Comparison of ENCODE assay signal across 18 mouse cellular contexts in the genomic region with DNA sequence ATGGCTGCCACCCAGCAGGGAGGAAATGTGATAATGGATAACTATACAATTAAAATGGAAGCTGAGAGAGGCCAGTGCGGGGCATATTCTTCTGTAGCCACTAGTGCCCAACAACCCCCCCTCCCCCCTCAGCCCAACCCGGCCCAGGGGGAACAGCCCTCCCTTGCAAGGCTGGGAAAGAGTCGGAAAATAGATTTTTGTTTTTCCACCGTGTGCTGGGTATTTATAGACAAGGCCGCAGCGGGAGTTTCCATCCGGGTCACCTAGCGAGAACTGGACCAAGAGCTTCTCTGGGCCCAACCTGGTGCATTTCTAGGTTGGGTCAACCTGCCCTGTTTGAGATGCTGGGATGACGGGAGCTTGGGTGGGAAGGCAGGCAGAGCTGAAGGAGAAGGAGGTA. TPM values are rescaled to one million over a fixed set of nuclear protein-coding genes. Genes with fewer than 3 reads are reported as not detected.
DNase-seq lines count a peak whose midpoint lies in the region; ATAC-seq lines count a peak whose summit lies in the region.
"Had no signal": no experiment of that assay in that cellular context is flagged by ENCODE, and none has a peak within 500 bp of the region (broad histone marks: within the 10 kb centered on the region; RNA-seq: fewer than 3 reads in every experiment).

No protein-coding gene starts in this region.

- WGBS in forebrain, embryonic 12.5 days, result 60% methylated on average over 9 of the region's 9 CpGs
- 45% methylated on average over 9 of the region's 9 CpGs for WGBS in forebrain, embryonic 15.5 days
- 63% methylated on average over 9 of the region's 9 CpGs for WGBS in hindbrain, embryonic 10.5 days
- 50% methylated on average over 9 of the region's 9 CpGs for WGBS in hindbrain, embryonic 16.5 days
- WGBS in midbrain, embryonic 10.5 days, result 73% methylated on average over 9 of the region's 9 CpGs

- H3K27ac ChIP-seq in forebrain, embryonic 12.5 days, result peak overlapping the region; percentile 63; the same call in 1 of the 2 replicates
- H3K27ac ChIP-seq in forebrain, embryonic 15.5 days (replicated peaks), result no peak overlapping the region
- H3K27ac ChIP-seq in hindbrain, embryonic 10.5 days, result peak overlapping the region; percentile 79
- H3K27ac ChIP-seq in hindbrain, embryonic 16.5 days (ENCODE audit: low read depth, low read length), result no peak overlapping the region; the same call in 1 of the 2 replicates
- peak overlapping the region; percentile 70 for H3K27ac ChIP-seq in midbrain, embryonic 10.5 days (replicated peaks)
- H3K27ac ChIP-seq: neural tube, embryonic 12.5 days had no signal

- H3K4me2 ChIP-seq in forebrain, embryonic 12.5 days, result no peak overlapping the region
- H3K4me2 ChIP-seq in forebrain, embryonic 15.5 days (replicated peaks), result no peak overlapping the region
- no peak overlapping the region for H3K4me2 ChIP-seq in hindbrain, embryonic 16.5 days (ENCODE audit: low read length)
- H3K4me2 ChIP-seq: neural tube, embryonic 12.5 days had no signal

- H3K27me3 ChIP-seq in forebrain, embryonic 12.5 days, result 0 out of 2 replicates have a peak, but pooled peaks cover 3% of the 10 kb centered on the region
- no peaks in the 10 kb centered on the region for H3K27me3 ChIP-seq in forebrain, embryonic 15.5 days
- peaks cover 3% of the 10 kb centered on the region for H3K27me3 ChIP-seq in hindbrain, embryonic 10.5 days (ENCODE audit: insufficient read depth, poor library complexity, severe bottlenecking)
- H3K27me3 ChIP-seq in hindbrain, embryonic 16.5 days (replicated peaks; ENCODE audit: control insufficient read depth, insufficient read depth, low read length), result no peaks in the 10 kb centered on the region
- H3K27me3 ChIP-seq in midbrain, embryonic 10.5 days (ENCODE audit: low read depth, poor library complexity, severe bottlenecking), result 0 out of 2 replicates have a peak, but pooled peaks cover 6% of the 10 kb centered on the region
- H3K27me3 ChIP-seq: neural tube, embryonic 12.5 days had no signal

- no peaks in the 10 kb centered on the region for H3K9me3 ChIP-seq in forebrain, embryonic 12.5 days
- no peaks in the 10 kb centered on the region for H3K9me3 ChIP-seq in forebrain, embryonic 15.5 days
- no peaks in the 10 kb centered on the region for H3K9me3 ChIP-seq in hindbrain, embryonic 10.5 days
- no peaks in the 10 kb centered on the region for H3K9me3 ChIP-seq in hindbrain, embryonic 16.5 days (ENCODE audit: control insufficient read depth, low read length)
- H3K9me3 ChIP-seq in midbrain, embryonic 10.5 days (replicated peaks), result no peaks in the 10 kb centered on the region
- H3K9me3 ChIP-seq: neural tube, embryonic 12.5 days had no signal

- DNase-seq in hindbrain, embryonic 10.5 days (ENCODE audit: low spot score), result no peak
- no peak for DNase-seq in midbrain, embryonic 10.5 days (ENCODE audit: low spot score)
- DNase-seq in thymus, postnatal 0 days (ENCODE audit: low spot score), result no peak
- no peak for DNase-seq in layer of hippocampus, adult 8-10 months (ENCODE audit: low spot score in 2 of 2)
- DNase-seq in left cerebral cortex, adult 8-10 months (ENCODE audit: low spot score in 2 of 2), result no peak
- DNase-seq: adrenal gland, postnatal 25 days; cerebellum, adult 9-10 months; kidney, adult 8-10 months; kidney, postnatal 36 days; liver, postnatal 0 days; thymus, adult 18-20 months had no signal

- H3K9ac ChIP-seq in forebrain, embryonic 12.5 days, result no peak overlapping the region
- no peak overlapping the region for H3K9ac ChIP-seq in forebrain, embryonic 15.5 days (replicated peaks)
- H3K9ac ChIP-seq in hindbrain, embryonic 16.5 days (ENCODE audit: low read depth, low read length), result no peak overlapping the region
- H3K9ac ChIP-seq: liver, postnatal 0 days; neural tube, embryonic 12.5 days had no signal

- H3K4me1 ChIP-seq in forebrain, embryonic 12.5 days, result peaks cover 67% of the 10 kb centered on the region
- H3K4me1 ChIP-seq in forebrain, embryonic 15.5 days, result peaks cover 30% of the 10 kb centered on the region
- peaks cover 84% of the 10 kb centered on the region for H3K4me1 ChIP-seq in hindbrain, embryonic 10.5 days (replicated peaks)
- H3K4me1 ChIP-seq in hindbrain, embryonic 16.5 days (ENCODE audit: control insufficient read depth, insufficient read depth, low read depth, low read length), result peaks cover 36% of the 10 kb centered on the region
- H3K4me1 ChIP-seq in midbrain, embryonic 10.5 days, result peaks cover 92% of the 10 kb centered on the region

- H3K4me3 ChIP-seq in forebrain, embryonic 12.5 days (replicated peaks), result no peak overlapping the region
- H3K4me3 ChIP-seq in forebrain, embryonic 15.5 days, result no peak overlapping the region
- no peak overlapping the region for H3K4me3 ChIP-seq in hindbrain, embryonic 10.5 days
- H3K4me3 ChIP-seq in hindbrain, embryonic 16.5 days (ENCODE audit: low read length), result no peak overlapping the region
- no peak overlapping the region for H3K4me3 ChIP-seq in midbrain, embryonic 10.5 days
- H3K4me3 ChIP-seq: neural tube, embryonic 12.5 days had no signal

- H3K36me3 ChIP-seq in forebrain, embryonic 12.5 days (replicated peaks), result peaks cover 12% of the 10 kb centered on the region
- no peaks in the 10 kb centered on the region for H3K36me3 ChIP-seq in forebrain, embryonic 15.5 days
- H3K36me3 ChIP-seq in hindbrain, embryonic 10.5 days, result peaks cover 35% of the 10 kb centered on the region
- peaks cover 10% of the 10 kb centered on the region for H3K36me3 ChIP-seq in hindbrain, embryonic 16.5 days (ENCODE audit: control insufficient read depth, insufficient read depth, low read length)
- peaks cover 50% of the 10 kb centered on the region for H3K36me3 ChIP-seq in midbrain, embryonic 10.5 days

- no peak for ATAC-seq in forebrain, embryonic 12.5 days (ENCODE audit: low FRiP score)
- no peak for ATAC-seq in forebrain, embryonic 15.5 days (replicated peaks)
- ATAC-seq in hindbrain, embryonic 16.5 days, result no peak
- ATAC-seq: activated CD4-positive, CD25-positive, alpha-beta regulatory T cell, adult 4 months; liver, postnatal 0 days had no signal

RNA-seq across cellular contexts. Expression of a gene that starts 32.2 kb away (rescaled TPM):
- 9.6 and 12.1 TPM in 2 replicates for polyA plus RNA-seq in forebrain, embryonic 12.5 days (2016; fragmentation: Nextera tagmentation; extraction: Ambion mirVana)
- polyA plus RNA-seq in forebrain, embryonic 15.5 days (2015; fragmentation: Nextera tagmentation; extraction: Ambion mirVana), result 6.8 and 9.2 TPM in 2 replicates
- 5.3 and 7.7 TPM in 2 replicates for polyA plus RNA-seq in hindbrain, embryonic 10.5 days (2016; fragmentation: Nextera tagmentation; extraction: Ambion mirVana)
- polyA plus RNA-seq in hindbrain, embryonic 16.5 days (2015; fragmentation: Nextera tagmentation; extraction: Ambion mirVana), result 15.1 and 20.5 TPM in 2 replicates
- 8.1 and 9.1 TPM in 2 replicates for polyA plus RNA-seq in midbrain, embryonic 10.5 days (2016; fragmentation: Nextera tagmentation; extraction: Ambion mirVana)
- polyA plus RNA-seq in thymus, postnatal 0 days (2015; fragmentation: Nextera tagmentation; extraction: Ambion mirVana), result 0.21 and 0.23 TPM in 2 replicates
- 10 to 100 TPM; 49.3 to 83.1 (median 67.7) TPM for total RNA-seq in layer of hippocampus, adult 8-10 months (2022)
- 10 to 100 TPM; 58.2 to 71.7 (median 64.6) TPM for total RNA-seq in left cerebral cortex, adult 8-10 months (2022)
- total RNA-seq: hematopoietic stem cell, adult 5-6 weeks had no signal
- polyA plus RNA-seq: activated CD4-positive, CD25-positive, alpha-beta regulatory T cell, adult 4 months had no signal

RNA-seq across cellular contexts. Expression of a gene that starts 44.2 kb away (rescaled TPM):
- 0.19 and 0.26 TPM in 2 replicates for polyA plus RNA-seq in forebrain, embryonic 12.5 days (2016; fragmentation: Nextera tagmentation; extraction: Ambion mirVana)
- 0.38 and 0.86 TPM in 2 replicates for polyA plus RNA-seq in forebrain, embryonic 15.5 days (2015; fragmentation: Nextera tagmentation; extraction: Ambion mirVana)
- polyA plus RNA-seq in hindbrain, embryonic 10.5 days (2016; fragmentation: Nextera tagmentation; extraction: Ambion mirVana), result 0.05 TPM in 1 of 2 replicates, not detected in the other
- 0.64 and 0.81 TPM in 2 replicates for polyA plus RNA-seq in hindbrain, embryonic 16.5 days (2015; fragmentation: Nextera tagmentation; extraction: Ambion mirVana)
- polyA plus RNA-seq in midbrain, embryonic 10.5 days (2016; fragmentation: Nextera tagmentation; extraction: Ambion mirVana), result 0.12 TPM in 1 of 2 replicates, not detected in the other
- 0.09 TPM in 1 of 2 replicates, not detected in the other for polyA plus RNA-seq in thymus, postnatal 0 days (2015; fragmentation: Nextera tagmentation; extraction: Ambion mirVana)
- total RNA-seq in layer of hippocampus, adult 8-10 months (2022), result under 1 TPM in 2 of 4 experiments, not detected in 2; 0.43 to 0.64 TPM
- 1 to 10 TPM in 1 of 4 experiments, under 1 TPM in 1, not detected in 2; 0.35 to 1.4 TPM for total RNA-seq in left cerebral cortex, adult 8-10 months (2022)
- total RNA-seq: adrenal gland, postnatal 25 days; hematopoietic stem cell, adult 5-6 weeks had no signal
- polyA plus RNA-seq: activated CD4-positive, CD25-positive, alpha-beta regulatory T cell, adult 4 months; limb, embryonic 11.5 days; liver, postnatal 0 days; neural tube, embryonic 12.5 days had no signal

RNA-seq across cellular contexts. Expression of a gene that starts 49.0 kb away (rescaled TPM):
- polyA plus RNA-seq in forebrain, embryonic 12.5 days (2016; fragmentation: Nextera tagmentation; extraction: Ambion mirVana), result 0.41 and 0.49 TPM in 2 replicates
- 0.60 and 0.66 TPM in 2 replicates for polyA plus RNA-seq in forebrain, embryonic 15.5 days (2015; fragmentation: Nextera tagmentation; extraction: Ambion mirVana)
- 0.46 and 0.48 TPM in 2 replicates for polyA plus RNA-seq in hindbrain, embryonic 10.5 days (2016; fragmentation: Nextera tagmentation; extraction: Ambion mirVana)
- polyA plus RNA-seq in hindbrain, embryonic 16.5 days (2015; fragmentation: Nextera tagmentation; extraction: Ambion mirVana), result 0.91 and 1.3 TPM in 2 replicates
- polyA plus RNA-seq in midbrain, embryonic 10.5 days (2016; fragmentation: Nextera tagmentation; extraction: Ambion mirVana), result 0.37 and 0.42 TPM in 2 replicates
- polyA plus RNA-seq in thymus, postnatal 0 days (2015; fragmentation: Nextera tagmentation; extraction: Ambion mirVana), result 2.6 and 2.8 TPM in 2 replicates
- 1 to 10 TPM; 1.3 to 8.4 (median 3.9) TPM for total RNA-seq in layer of hippocampus, adult 8-10 months (2022)
- total RNA-seq in left cerebral cortex, adult 8-10 months (2022), result 1 to 10 TPM; 2.4 to 8.0 (median 3.4) TPM

RNA-seq across cellular contexts. Expression of a gene that starts 58.0 kb away (rescaled TPM):
- polyA plus RNA-seq in forebrain, embryonic 12.5 days (2016; fragmentation: Nextera tagmentation; extraction: Ambion mirVana), result 0.52 and 0.97 TPM in 2 replicates
- 0.66 and 0.75 TPM in 2 replicates for polyA plus RNA-seq in forebrain, embryonic 15.5 days (2015; fragmentation: Nextera tagmentation; extraction: Ambion mirVana)
- 1.7 and 1.9 TPM in 2 replicates for polyA plus RNA-seq in hindbrain, embryonic 10.5 days (2016; fragmentation: Nextera tagmentation; extraction: Ambion mirVana)
- 2.8 and 3.0 TPM in 2 replicates for polyA plus RNA-seq in hindbrain, embryonic 16.5 days (2015; fragmentation: Nextera tagmentation; extraction: Ambion mirVana)
- 0.57 and 0.80 TPM in 2 replicates for polyA plus RNA-seq in midbrain, embryonic 10.5 days (2016; fragmentation: Nextera tagmentation; extraction: Ambion mirVana)
- 0.78 and 0.91 TPM in 2 replicates for polyA plus RNA-seq in thymus, postnatal 0 days (2015; fragmentation: Nextera tagmentation; extraction: Ambion mirVana)
- total RNA-seq in layer of hippocampus, adult 8-10 months (2022), result 1 to 10 TPM; 1.9 to 2.7 (median 2.4) TPM
- 1 to 10 TPM; 1.1 to 3.7 (median 2.6) TPM for total RNA-seq in left cerebral cortex, adult 8-10 months (2022)
- polyA plus RNA-seq: activated CD4-positive, CD25-positive, alpha-beta regulatory T cell, adult 4 months had no signal

Comparison
In these comparisons a context has a peak if more than half of its experiments do, and no peak if none do; other contexts are left out.
1. H3K27ac ChIP-seq: peak in forebrain, embryonic 12.5 days (single experiment), hindbrain, embryonic 10.5 days (single experiment) and midbrain, embryonic 10.5 days (single experiment); none in forebrain, embryonic 15.5 days (single experiment) and hindbrain, embryonic 16.5 days (single experiment).